8 mouse cellular contexts compared by ENCODE assay signal in the genomic region with DNA sequence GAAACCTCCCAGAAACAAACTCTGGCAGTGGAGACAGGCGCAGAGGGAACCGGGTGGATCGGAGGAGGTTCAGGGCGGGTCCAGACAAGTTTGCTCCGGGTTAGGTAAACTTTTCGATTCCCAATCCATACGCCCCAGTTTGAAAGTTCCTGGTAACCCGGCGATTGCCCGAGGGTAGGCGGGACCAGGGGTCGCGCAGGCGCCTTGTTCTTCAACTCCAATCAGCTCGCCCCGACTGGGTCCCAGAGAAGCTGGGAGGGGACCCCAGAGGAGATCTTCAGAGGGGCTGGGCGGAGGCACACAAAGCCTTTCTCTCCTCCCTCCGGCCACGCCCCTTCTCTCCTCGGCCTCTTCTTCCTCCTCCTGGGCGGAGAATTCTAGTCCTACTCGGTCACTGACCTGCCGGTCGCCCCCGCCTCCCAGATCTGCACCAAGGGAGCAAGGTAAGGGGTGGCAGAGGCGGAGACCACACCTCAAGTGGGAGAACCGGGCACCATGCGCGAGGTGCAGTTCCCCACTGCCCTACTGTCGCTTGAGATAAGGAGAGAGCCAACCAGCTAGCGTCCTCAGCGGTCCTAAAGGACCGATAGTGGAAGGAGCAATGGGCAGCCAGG. TPM values are rescaled to one million over a fixed set of nuclear protein-coding genes. Genes with fewer than 3 reads are reported as not detected.
DNase-seq lines count a peak whose midpoint lies in the region; ATAC-seq and TF ChIP-seq lines count a peak whose summit lies in the region.

TSS of gene Rin2 (plus strand) at position 74 of the 614 bp plus-strand sequence.

- under 1% methylated on average over 33 of the region's 33 CpGs for WGBS in cerebellum, adult 2 months
- WGBS in hindbrain, embryonic 11.5 days: under 1% methylated on average over 33 of the region's 33 CpGs

- no peak within 1 kb of the TSS for H3K27ac ChIP-seq in cerebellum, adult 2 months (ENCODE audit: insufficient read depth, low read length)
- H3K27ac ChIP-seq in hindbrain, embryonic 11.5 days (ENCODE audit: low read depth, low read length): no peak within 1 kb of the TSS

- H3K9me3 ChIP-seq in hindbrain, embryonic 11.5 days (ENCODE audit: control insufficient read depth, low read length): no peaks in the 10 kb centered on the region

- peak within 1 kb of the TSS; percentile 72 for H3K9ac ChIP-seq in hindbrain, embryonic 11.5 days (ENCODE audit: low read depth, low read length)

- peak; percentile 90 for ATAC-seq in hindbrain, embryonic 11.5 days (ENCODE audit: low FRiP score)
- ATAC-seq in erythroid progenitor cell, adult 5-6 weeks (replicated peaks; ENCODE audit: low FRiP score, poor library complexity, severe bottlenecking): no peak

- H3K27me3 ChIP-seq in cerebellum, adult 2 months (ENCODE audit: control insufficient read depth, insufficient read depth, low read length): no peaks in the 10 kb centered on the region; the same call in 1 of the 2 replicates
- H3K27me3 ChIP-seq in hindbrain, embryonic 11.5 days (ENCODE audit: control insufficient read depth, insufficient read depth, low read length): no peaks in the 10 kb centered on the region

- H3K4me3 ChIP-seq in cerebellum, adult 2 months (replicated peaks; ENCODE audit: insufficient read depth, low read depth, low read length): peak within 1 kb of the TSS; percentile 64
- H3K4me3 ChIP-seq in hindbrain, embryonic 11.5 days (ENCODE audit: low read depth, low read length): peak within 1 kb of the TSS; percentile 55

- no peak for TF ChIP-seq CTCF in cerebellum, adult 2 months (IDR thresholded peaks at IDR 0.05; ENCODE audit: borderline replicate concordance, insufficient read depth, low read depth, low read length)

- peak; percentile 88 for DNase-seq in adipocyte (ENCODE audit: low spot score)
- DNase-seq in cerebellum, adult 2 months: peak; percentile 20 to 43
- peak; percentile 27 to 50 for DNase-seq in frontal cortex, postnatal 10 days (ENCODE audit: low spot score in 2 of 2)
- DNase-seq in hindbrain, embryonic 11.5 days (ENCODE audit: low spot score): peak; percentile 84
- peak in 1 of 2 experiments; percentile 20 for DNase-seq in layer of hippocampus, postnatal 25 days (ENCODE audit: extremely low spot score in 1 of 2, low spot score in 1 of 2)
- DNase-seq in lung, postnatal 25 days (ENCODE audit: low spot score): peak; percentile 83
- peak; percentile 85 for DNase-seq in retina, postnatal 1 day

- peak within 1 kb of the TSS; percentile 90 for H3K4me2 ChIP-seq in hindbrain, embryonic 11.5 days (replicated peaks; ENCODE audit: low read depth, low read length)

- TF ChIP-seq POLR2A in cerebellum, adult 2 months (IDR thresholded peaks at IDR 0.05; ENCODE audit: borderline replicate concordance, insufficient read depth, low read length): no peak

- H3K36me3 ChIP-seq in hindbrain, embryonic 11.5 days (ENCODE audit: control insufficient read depth, insufficient read depth, low read length): no peaks in the 10 kb centered on the region

- no peaks in the 10 kb centered on the region; the same call in 1 of the 2 replicates for H3K4me1 ChIP-seq in cerebellum, adult 2 months (ENCODE audit: control insufficient read depth, insufficient read depth, low read length)
- H3K4me1 ChIP-seq in hindbrain, embryonic 11.5 days (replicated peaks; ENCODE audit: control insufficient read depth, insufficient read depth, low read length): no peaks in the 10 kb centered on the region

RNA-seq across cellular contexts. Expression of gene Rin2, which starts in this region (rescaled TPM):
- 10.8 and 12.3 TPM in 2 replicates for polyA plus RNA-seq in cerebellum, adult 2 months (2012; rRNA removed)
- polyA plus RNA-seq in hindbrain, embryonic 11.5 days (2014; fragmentation: Nextera tagmentation; extraction: Ambion mirVana): 19.1 and 19.6 TPM in 2 replicates
- 10 to 100 TPM; 20.1 to 31.1 TPM for total RNA-seq in layer of hippocampus, postnatal 25 days (2021)
- total RNA-seq in erythroid progenitor cell, adult 5-6 weeks (2015; ENCODE audit: low replicate concordance): 0.72 and 2.5 TPM in 2 replicates
- 1.1 and 1.7 TPM in 2 replicates for total RNA-seq in erythroid progenitor cell, adult 5-6 weeks (2017; ENCODE audit: low replicate concordance)

Comparison
In these comparisons a context has a peak if more than half of its experiments do, and no peak if none do; other contexts are left out.
1. RNA of gene Rin2 (total RNA-seq): 20.1 to 31.1 TPM in layer of hippocampus, postnatal 25 days; 0.72 to 2.5 TPM in erythroid progenitor cell, adult 5-6 weeks; every median in the first group is over 4 times any median in the second.